Mouse (Mus musculus) heart, embryonic 14.5 days (tissue): ENCODE measurements at regions not wholly inside any gene's neighbourhood (a gene's known extent, or its start where the extent isn't known, plus 50 kb on each side); places are given as distances from the start of the nearest gene placed in this dataset.

Experiments used
- ATAC-seq: fragments of 200-750 bp; cut with Nextera tagmentation; 2 replicates; pipeline ENCODE4 v1.8.0; 2017; ENCODE audit warnings: low read depth, moderate TSS enrichment; ENCODE audit not compliant: insufficient number of reproducible peaks, insufficient read depth, low FRiP score
- H3K27ac ChIP-seq, 2 experiments: fragments of 200-500 bp in 1 of 2; fragments of 300-500 bp in 1 of 2; sonication (generic) in 1 of 2; replicated peaks in 1 of 2; 2 replicates each; pipeline ENCODE4 v1.5.1; 2012 to 2014; ENCODE audit warnings: low read depth in 2 of 2, low read length in 2 of 2, control low read depth in 1 of 2, mild to moderate bottlenecking in 1 of 2, mixed read lengths in 1 of 2; ENCODE audit not compliant: control insufficient read depth in 1 of 2, insufficient read depth in 1 of 2
- H3K27me3 ChIP-seq: fragments of 300-500 bp; sonication (generic); 2 replicates; pipeline ENCODE4 v1.6.1; 2014; ENCODE audit warnings: mild to moderate bottlenecking, low read length, control low read depth; ENCODE audit not compliant: control insufficient read depth, insufficient read depth
- H3K36me3 ChIP-seq: fragments of 300-500 bp; sonication (generic); 2 replicates; pipeline ENCODE4 v1.6.1; 2014; ENCODE audit warnings: mild to moderate bottlenecking, control low read depth, low read length, mixed read lengths; ENCODE audit not compliant: control insufficient read depth, insufficient read depth
- H3K4me1 ChIP-seq, 2 experiments: fragments of 200-500 bp in 1 of 2; fragments of 300-500 bp in 1 of 2; sonication (generic) in 1 of 2; 2 replicates each; pipeline ENCODE4 v1.6.1; 2012 to 2014; ENCODE audit warnings: low read length in 2 of 2, control low read depth in 1 of 2, mixed read lengths in 1 of 2; ENCODE audit not compliant: control insufficient read depth in 2 of 2, insufficient read depth in 2 of 2
- H3K4me2 ChIP-seq: fragments of 300-500 bp; sonication (generic); 2 replicates; pipeline ENCODE4 v1.6.1; 2014; ENCODE audit warnings: mild to moderate bottlenecking, low read length
- H3K4me3 ChIP-seq, 2 experiments: fragments of 200-500 bp in 1 of 2; fragments of 300-500 bp in 1 of 2; sonication (generic) in 1 of 2; 2 replicates each; pipeline ENCODE4 v1.5.1; 2012 to 2014; ENCODE audit warnings: low read length in 2 of 2, mild to moderate bottlenecking in 2 of 2, control low read depth in 1 of 2, low read depth in 1 of 2, moderate library complexity in 1 of 2; ENCODE audit not compliant: control insufficient read depth in 1 of 2, insufficient read depth in 1 of 2
- H3K9ac ChIP-seq: fragments of 300-500 bp; sonication (generic); 2 replicates; pipeline ENCODE4 v1.6.1; 2014; ENCODE audit warnings: mild to moderate bottlenecking, low read length
- H3K9me3 ChIP-seq: fragments of 300-500 bp; sonication (generic); 2 replicates; pipeline ENCODE4 v1.6.1; 2016; ENCODE audit warnings: low read length, control low read depth; ENCODE audit not compliant: control insufficient read depth
- WGBS: fragments of 180-500 bp; shearing (Covaris S2); extraction: QIAGEN DNeasy Blood & Tissue Kit; methylation state at CpG from one replicate; pipeline ENCODE4 v1.1.7; 2014; 5-methylcytosine and 5-hydroxymethylcytosine counted together

DNA sequence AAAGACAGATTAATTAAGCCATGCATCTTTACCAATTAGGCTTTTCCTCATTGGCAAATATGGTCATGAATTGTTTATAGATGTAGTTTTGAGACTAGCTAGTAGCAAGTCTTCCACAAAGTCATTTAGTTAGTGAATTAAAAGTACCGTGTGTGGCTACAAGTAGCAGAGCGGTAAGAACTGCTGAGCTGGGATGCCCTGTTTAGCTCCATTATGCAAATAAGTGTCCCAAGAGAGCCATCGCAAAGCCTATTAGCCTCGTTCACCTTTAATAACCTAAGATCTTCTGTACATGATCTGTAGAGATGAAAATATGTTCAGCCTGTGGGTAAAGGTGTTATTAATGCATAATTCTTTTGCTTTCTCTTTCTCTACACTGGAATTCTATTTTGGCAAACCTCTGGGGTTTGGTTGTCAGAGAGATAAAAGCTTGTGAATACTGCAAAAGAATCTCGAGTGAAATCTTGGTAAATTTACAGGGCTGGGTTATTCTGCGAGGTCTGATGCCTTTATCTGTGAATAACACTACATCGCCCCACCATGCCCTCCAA lies 907.2 kb downstream of the Slc4a3 start:
- Histone ChIP-seq H3K27me3 (no peaks in the 10 kb centered on the region), H3K36me3 (no peaks in the 10 kb centered on the region), H3K9ac (no peak overlapping the region), H3K4me1 (peaks cover 2 to 3% of the 10 kb centered on the region in 2 experiments; a peak in 1 of 4 replicates), H3K27ac (no peak overlapping the region), H3K4me2 (no peak overlapping the region), H3K4me3 (no peak overlapping the region), H3K9me3 (no peaks in the 10 kb centered on the region)
- WGBS = 81% methylated on average over 7 of the region's 7 CpGs
- no peak for ATAC-seq

DNA sequence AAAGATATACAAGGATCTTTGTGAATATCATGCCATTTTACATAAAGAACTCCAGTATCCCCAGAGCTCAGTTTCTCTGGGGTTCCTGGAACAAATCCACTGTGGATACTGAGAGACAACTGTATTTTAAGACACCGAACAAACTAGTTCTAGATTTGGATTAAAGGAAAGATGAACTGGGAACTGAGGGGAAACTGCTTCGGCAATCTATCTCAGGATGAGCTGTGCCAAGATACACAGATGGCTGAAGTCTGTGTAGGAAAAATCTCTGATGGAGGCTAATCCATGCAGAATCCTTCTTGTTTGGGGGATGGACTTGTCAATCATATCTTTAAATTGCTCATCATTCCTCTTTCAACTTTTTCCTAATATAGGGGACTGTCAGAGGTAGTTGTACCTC lies 920.5 kb downstream of the Slc4a3 start:
- Histone ChIP-seq H3K9me3 (no peaks in the 10 kb centered on the region), H3K36me3 (no peaks in the 10 kb centered on the region), H3K4me2 (no peak overlapping the region), H3K27ac (no peak overlapping the region), H3K9ac (no peak overlapping the region), H3K27me3 (no peaks in the 10 kb centered on the region), H3K4me1 (no peaks in the 10 kb centered on the region), H3K4me3 (no peak overlapping the region)
- no peak for ATAC-seq
- 68% methylated on average over 2 of the region's 2 CpGs for WGBS

DNA sequence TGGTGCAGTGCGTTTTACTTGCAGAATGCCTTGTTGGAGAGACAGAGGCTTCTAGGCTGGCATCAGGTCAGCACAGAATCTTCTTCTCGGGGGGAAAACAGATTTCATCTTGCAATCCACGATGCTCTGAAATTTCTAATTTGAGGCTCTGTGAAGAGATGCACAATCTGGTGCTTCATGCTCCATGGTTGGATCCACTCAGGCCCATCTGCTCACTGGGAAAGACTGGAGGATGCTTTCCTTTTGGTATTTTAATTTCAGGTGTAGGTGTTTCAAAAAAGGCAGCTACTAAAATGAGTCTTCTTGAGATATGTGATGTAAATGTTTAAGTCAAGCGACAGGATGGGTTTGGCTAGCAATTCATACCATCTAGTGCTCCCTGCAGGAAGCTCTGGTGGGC lies 938.1 kb downstream of the Slc4a3 start:
- Histone ChIP-seq H3K9ac (no peak overlapping the region), H3K27me3 (no peaks in the 10 kb centered on the region), H3K4me3 (no peak overlapping the region), H3K4me2 (no peak overlapping the region), H3K9me3 (no peaks in the 10 kb centered on the region), H3K27ac (no peak overlapping the region), H3K36me3 (no peaks in the 10 kb centered on the region), H3K4me1 (peaks cover 2% of the 10 kb centered on the region in 2 experiments)
- ATAC-seq = no peak
- WGBS = 88% methylated on average over 4 of the region's 4 CpGs

DNA sequence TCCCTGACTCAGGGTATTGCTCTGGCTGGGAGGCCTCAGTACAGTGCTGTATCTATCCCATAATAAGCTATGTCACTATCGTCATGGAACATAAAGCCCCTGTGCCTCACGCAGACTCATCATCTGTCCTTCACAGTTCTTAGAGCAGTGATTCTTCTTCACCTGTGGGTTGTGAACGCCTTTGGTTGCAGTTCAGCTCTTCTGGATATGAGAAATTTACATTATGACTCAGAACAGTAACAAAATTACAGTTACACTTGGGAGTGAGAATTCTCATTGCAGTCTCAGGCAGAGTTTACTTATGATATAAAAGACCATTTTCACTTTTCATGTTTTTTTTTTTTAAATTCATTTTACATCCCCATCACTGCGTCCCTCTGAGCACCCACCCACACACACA lies 941.4 kb downstream of the Slc4a3 start:
- Histone ChIP-seq H3K9ac (no peak overlapping the region), H3K27ac (no peak overlapping the region), H3K36me3 (no peaks in the 10 kb centered on the region), H3K27me3 (no peaks in the 10 kb centered on the region), H3K4me2 (no peak overlapping the region), H3K4me1 (peaks cover 9 to 25% of the 10 kb centered on the region in 2 experiments), H3K4me3 (no peak overlapping the region), H3K9me3 (no peaks in the 10 kb centered on the region)
- 87% methylated on average over 4 of the region's 4 CpGs for WGBS
- no peak for ATAC-seq

DNA sequence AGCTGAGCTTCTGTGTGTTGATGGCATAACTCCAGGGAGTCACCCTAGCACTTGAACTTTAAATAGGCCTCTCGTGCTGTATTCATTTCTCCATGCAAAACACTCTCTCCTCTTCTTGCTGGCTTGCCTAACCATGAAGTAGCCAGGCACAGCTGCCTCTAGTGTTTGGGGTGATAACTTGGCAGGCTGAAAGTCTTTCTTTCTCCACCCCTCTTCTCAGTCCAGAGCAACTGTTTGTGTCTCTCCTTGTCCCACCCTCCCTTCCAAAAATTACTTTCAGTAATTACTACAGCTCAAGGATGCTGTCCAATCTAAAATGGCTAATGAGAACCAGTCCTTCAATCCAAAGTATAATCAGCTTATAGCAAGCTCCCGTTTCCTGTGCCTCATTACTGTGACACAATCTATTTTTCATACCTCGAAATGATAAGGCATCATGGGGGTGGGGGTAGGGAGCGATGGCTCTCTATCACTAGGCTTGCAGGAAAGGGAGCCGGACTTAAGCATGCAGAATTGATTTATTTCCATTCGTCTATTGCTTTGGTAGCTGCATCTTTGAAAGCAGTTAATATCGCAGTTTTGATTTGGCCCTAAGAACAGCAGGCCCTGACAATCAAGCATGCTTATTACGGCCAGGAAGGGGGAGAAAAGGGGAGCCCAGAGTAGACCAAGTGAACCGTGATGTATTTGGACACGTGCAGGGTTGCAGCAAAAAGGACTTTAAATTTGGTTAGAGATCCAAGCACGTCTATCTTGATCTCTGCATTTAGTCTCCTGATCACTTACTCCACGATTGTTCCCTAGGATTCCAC lies 943.8 kb downstream of the Slc4a3 start:
- peak overlapping the region; percentile 4 to 25; a peak in 2 of 4 replicates for H3K27ac ChIP-seq
- no peaks in the 10 kb centered on the region for H3K36me3 ChIP-seq
- H3K27me3 ChIP-seq = no peaks in the 10 kb centered on the region
- WGBS = 49% methylated on average over 12 of the region's 12 CpGs
- H3K4me1 ChIP-seq = peaks cover 9 to 25% of the 10 kb centered on the region in 2 experiments
- no peak for ATAC-seq
- H3K9ac ChIP-seq = no peak overlapping the region
- no peaks in the 10 kb centered on the region for H3K9me3 ChIP-seq
- no peak overlapping the region for H3K4me3 ChIP-seq
- peak overlapping the region; percentile 16; the same call in 1 of the 2 replicates for H3K4me2 ChIP-seq

DNA sequence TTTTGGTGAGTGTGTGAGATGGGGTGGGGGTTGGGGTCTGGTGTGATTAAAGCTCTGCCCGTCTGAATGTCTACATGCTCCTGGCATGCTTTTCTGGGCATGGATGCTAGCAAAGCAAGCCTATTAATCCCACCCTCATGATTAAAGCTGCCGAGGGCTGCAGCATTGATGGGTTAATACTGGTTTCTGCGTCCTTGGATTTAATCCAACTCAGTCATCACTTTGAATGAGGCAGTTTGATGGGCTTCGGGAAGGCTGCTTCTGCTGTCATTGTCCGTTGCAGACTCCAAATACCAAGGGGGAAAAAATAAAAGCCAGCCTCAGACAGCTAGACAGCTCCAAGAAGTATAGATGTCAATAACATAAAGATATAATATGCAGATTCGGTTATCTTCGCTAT lies 944.7 kb downstream of the Slc4a3 start:
- H3K9me3 ChIP-seq = no peaks in the 10 kb centered on the region
- WGBS = 36% methylated on average over 7 of the region's 7 CpGs
- no peaks in the 10 kb centered on the region for H3K36me3 ChIP-seq
- no peak for ATAC-seq
- no peaks in the 10 kb centered on the region for H3K27me3 ChIP-seq
- H3K27ac ChIP-seq = no peak overlapping the region
- peaks cover 9 to 25% of the 10 kb centered on the region in 2 experiments for H3K4me1 ChIP-seq
- no peak overlapping the region for H3K9ac ChIP-seq
- H3K4me2 ChIP-seq = peak overlapping the region; percentile 6; the same call in 1 of the 2 replicates
- H3K4me3 ChIP-seq = no peak overlapping the region

DNA sequence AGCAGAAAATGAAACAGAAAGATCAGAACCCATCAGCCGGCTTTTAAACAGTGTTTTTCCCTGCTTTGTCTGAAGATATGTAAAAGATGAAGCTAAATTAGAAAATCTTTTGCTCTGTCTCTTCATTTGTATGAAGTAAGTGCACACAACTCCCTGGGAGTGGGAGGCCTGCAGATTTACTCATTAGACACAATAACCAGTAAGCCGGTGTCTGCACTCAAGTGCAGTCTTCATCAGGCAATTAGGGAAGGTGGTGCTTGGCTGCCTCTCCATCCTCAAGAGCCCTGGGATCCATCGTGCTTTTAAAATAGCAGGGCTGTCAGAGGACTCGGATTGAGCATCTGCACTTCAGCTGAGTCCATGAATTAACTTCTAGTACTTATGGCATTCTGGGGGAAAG lies 945.1 kb downstream of the Slc4a3 start:
- Histone ChIP-seq H3K4me1 (peaks cover 9 to 25% of the 10 kb centered on the region in 2 experiments), H3K27me3 (no peaks in the 10 kb centered on the region), H3K9ac (no peak overlapping the region), H3K9me3 (no peaks in the 10 kb centered on the region), H3K4me3 (no peak overlapping the region), H3K27ac (no peak overlapping the region), H3K4me2 (peak overlapping the region; percentile 6; the same call in 1 of the 2 replicates), H3K36me3 (no peaks in the 10 kb centered on the region)
- ATAC-seq = no peak
- WGBS = 24% methylated on average over 4 of the region's 4 CpGs
